Mouse (Mus musculus) bone marrow macrophage, adult 2 months (primary cell): Measurements from ENCODE around the gene Cplx3. TPM values are rescaled to one million over a fixed set of nuclear protein-coding genes. Genes with fewer than 3 reads are reported as not detected.

ENCODE experiments used
- H3K27ac ChIP-seq: 2 replicates; pipeline ENCODE4 v1.5.1; 2012; ENCODE audit warnings: low read depth, low read length; ENCODE audit not compliant: insufficient read depth
- H3K4me1 ChIP-seq: 2 replicates; pipeline ENCODE4 v1.6.1; 2012; ENCODE audit warnings: low read length; ENCODE audit not compliant: control insufficient read depth, insufficient read depth
- H3K4me3 ChIP-seq: 2 replicates; pipeline ENCODE4 v1.5.1; 2012; ENCODE audit warnings: mild to moderate bottlenecking, low read length, moderate library complexity; ENCODE audit not compliant: insufficient read depth
- CTCF ChIP-seq: IDR thresholded peaks from 2 replicates; pipeline ENCODE4 v1.5.1; 2012; ENCODE audit warnings: low read depth, mild to moderate bottlenecking, low read length, moderate library complexity
- POLR2A ChIP-seq: IDR thresholded peaks from 2 replicates; pipeline ENCODE4 v1.6.1; 2012; ENCODE audit warnings: mild to moderate bottlenecking, low read depth, low read length, borderline replicate concordance
- polyA plus RNA-seq: library from polyadenylated mRNA; stranded (reverse); fragments of >200 nt; gene quantifications from 2 replicates; pipeline ENCODE4 v1.2.4, GENCODE M21; 2012; ENCODE audit not compliant: missing spikeins, insufficient read depth, insufficient read length

The Cplx3 gene
- polyA plus RNA-seq, 1 experiment: not detected

- TF ChIP-seq CTCF: no peak
- TF ChIP-seq POLR2A: no peak
- Histone ChIP-seq H3K4me1 (no peaks in the 10 kb centered on the region), H3K27ac (no peak overlapping the region), H3K4me3 (no peak overlapping the region)
Measured at GRCm38 (mm10) chr9:57605503-57605902, 578 bp downstream of the Cplx3 start.

- Histone ChIP-seq H3K4me3 (no peak overlapping the region), H3K4me1 (no peaks in the 10 kb centered on the region), H3K27ac (no peak overlapping the region)
- TF ChIP-seq POLR2A (no peak), CTCF (no peak)
Measured at GRCm38 (mm10) chr9:57604875-57605274, 1.2 kb downstream of the Cplx3 start.

GRCm38 (mm10) chr9:57602098-57602497 is 4.0 kb downstream of the Cplx3 start:
- Histone ChIP-seq H3K4me3 (no peak overlapping the region), H3K27ac (no peak overlapping the region), H3K4me1 (no peaks in the 10 kb centered on the region)
- TF ChIP-seq CTCF (no peak), POLR2A (no peak)

GRCm38 (mm10) chr9:57601353-57601706 is 4.8 kb downstream of the Cplx3 start:
- TF ChIP-seq POLR2A: no peak
- TF ChIP-seq CTCF: no peak

GRCm38 (mm10) chr9:57600620-57601352 is 5.3 kb downstream of the Cplx3 start:
- H3K4me3 ChIP-seq: no peak overlapping the region
- H3K4me1 ChIP-seq: no peaks in the 10 kb centered on the region
- H3K27ac ChIP-seq: no peak overlapping the region
- TF ChIP-seq CTCF (no peak), POLR2A (no peak)

More at GRCm38 (mm10) chr9:57601353-57601706, 4.8 kb downstream of the Cplx3 start:
- no peaks in the 10 kb centered on the region for H3K4me1 ChIP-seq
- no peak overlapping the region for H3K4me3 ChIP-seq
- H3K27ac ChIP-seq: no peak overlapping the region

GRCm38 (mm10) chr9:57598851-57599563 is 7.1 kb downstream of the Cplx3 start:
- H3K4me1 ChIP-seq: no peaks in the 10 kb centered on the region
- no peak for TF ChIP-seq CTCF
- TF ChIP-seq POLR2A: no peak

GRCm38 (mm10) chr9:57597929-57598382 is 8.1 kb downstream of the Cplx3 start:
- H3K4me1 ChIP-seq: no peaks in the 10 kb centered on the region
- H3K27ac ChIP-seq: no peak overlapping the region
- H3K4me3 ChIP-seq: no peak overlapping the region
- TF ChIP-seq POLR2A: no peak
- no peak for TF ChIP-seq CTCF

More at GRCm38 (mm10) chr9:57598851-57599563, 7.1 kb downstream of the Cplx3 start:
- Histone ChIP-seq H3K27ac (no peak overlapping the region), H3K4me3 (no peak overlapping the region)

- Histone ChIP-seq H3K4me1 (no peaks in the 10 kb centered on the region), H3K4me3 (no peak overlapping the region), H3K27ac (no peak overlapping the region)
- TF ChIP-seq POLR2A (no peak), CTCF (no peak)
Measured at GRCm38 (mm10) chr9:57597265-57597664, 8.8 kb downstream of the Cplx3 start.

GRCm38 (mm10) chr9:57594174-57594509 is 11.9 kb downstream of the Cplx3 start:
- H3K4me3 ChIP-seq: no peak overlapping the region
- no peak overlapping the region for H3K27ac ChIP-seq
- TF ChIP-seq CTCF (no peak), POLR2A (no peak)
- H3K4me1 ChIP-seq: peaks cover under 1% of the 10 kb centered on the region; the same call in 1 of the 2 replicates
